Mouse (Mus musculus) lung, postnatal 0 days (tissue): ENCODE results near the gene Igf2bp3. TPM values are rescaled to one million over a fixed set of nuclear protein-coding genes. Genes with fewer than 3 reads are reported as not detected.

Source experiments
- ATAC-seq: fragments of 200-750 bp; cut with Nextera tagmentation; 2 replicates; pipeline ENCODE4 v1.8.0; 2017; ENCODE audit warnings: moderate library complexity
- DNase-seq: peaks from one replicate; pipeline ENCODE4 v3.0.0-alpha.2; 2016; ENCODE audit warnings: low spot score
- H3K27ac ChIP-seq: fragments of 300-500 bp; sonication (generic); 2 replicates; pipeline ENCODE4 v1.5.1; 2014; ENCODE audit warnings: antibody characterized with exemption, mild to moderate bottlenecking, low read length, mixed read lengths
- H3K27me3 ChIP-seq: fragments of 300-500 bp; sonication (generic); replicated peaks from 2 replicates; pipeline ENCODE4 v1.6.1; 2014; ENCODE audit warnings: low read length, mixed read lengths; ENCODE audit not compliant: insufficient read depth
- H3K36me3 ChIP-seq: fragments of 300-500 bp; sonication (generic); 2 replicates; pipeline ENCODE4 v1.6.1; 2014; ENCODE audit warnings: low read length, mixed read lengths; ENCODE audit not compliant: insufficient read depth
- H3K4me1 ChIP-seq: fragments of 300-500 bp; sonication (generic); 2 replicates; pipeline ENCODE4 v1.6.1; 2014; ENCODE audit warnings: antibody characterized with exemption, low read depth, low read length, mixed read lengths; ENCODE audit not compliant: insufficient read depth
- H3K4me2 ChIP-seq: fragments of 300-500 bp; sonication (generic); replicated peaks from 2 replicates; pipeline ENCODE4 v1.6.1; 2014; ENCODE audit warnings: low read depth, mild to moderate bottlenecking, low read length, moderate library complexity, mixed read lengths
- H3K4me3 ChIP-seq: fragments of 300-500 bp; sonication (generic); 2 replicates; pipeline ENCODE4 v1.5.1; 2014; ENCODE audit warnings: low read depth, low read length
- H3K9ac ChIP-seq: fragments of 300-500 bp; sonication (generic); replicated peaks from 2 replicates; pipeline ENCODE4 v1.6.1; 2014; ENCODE audit warnings: low read depth, mild to moderate bottlenecking
- H3K9me3 ChIP-seq: fragments of 300-500 bp; sonication (generic); 2 replicates; pipeline ENCODE4 v1.6.1; 2016; ENCODE audit warnings: low read length, mixed read lengths
- CTCF ChIP-seq: IDR thresholded peaks from 2 replicates; pipeline ENCODE4 v1.5.1; 2016; ENCODE audit warnings: antibody characterized with exemption, mild to moderate bottlenecking
- EP300 ChIP-seq: IDR thresholded peaks from 2 replicates; pipeline ENCODE4 v1.6.1; 2016; ENCODE audit warnings: antibody characterized with exemption, mild to moderate bottlenecking, control low read depth
- WGBS: fragments of 180-500 bp; shearing (Covaris S2); extraction: QIAGEN DNeasy Blood & Tissue Kit; methylation state at CpG from one replicate; pipeline ENCODE4 v1.1.7; 2014; 5-methylcytosine and 5-hydroxymethylcytosine counted together
- polyA plus RNA-seq: library from polyadenylated mRNA; unstranded; fragments of >200 nt; fragmentation: Nextera tagmentation; extraction: Ambion mirVana; gene quantifications from 2 replicates; pipeline ENCODE4 v1.2.1, GENCODE M21; 2015

Igf2bp3 gene
- polyA plus RNA-seq, 1 experiment from 2014 or later, result 23.7 TPM

GRCm38 (mm10) chr6:49057053-49058021 is 157.4 kb downstream of the Igf2bp3 start:
- ATAC-seq (peak; percentile 60), DNase-seq (peak; percentile 86)
- Histone ChIP-seq H3K9me3 (no peaks in the 10 kb centered on the region), H3K4me3 (no peak overlapping the region), H3K9ac (no peak overlapping the region), H3K27ac (no peak overlapping the region), H3K27me3 (no peaks in the 10 kb centered on the region), H3K4me1 (no peaks in the 10 kb centered on the region), H3K36me3 (no peaks in the 10 kb centered on the region), H3K4me2 (no peak overlapping the region)
- WGBS, result 32% methylated on average over 8 of the region's 8 CpGs
- TF ChIP-seq EP300, result no peak
- TF ChIP-seq CTCF, result peak; percentile 92

- DNase-seq (no peak), ATAC-seq (no peak)
- WGBS, result 76% methylated on average over 9 of the region's 9 CpGs
- Histone ChIP-seq H3K4me3 (no peak overlapping the region), H3K4me2 (no peak overlapping the region), H3K27ac (no peak overlapping the region), H3K9ac (no peak overlapping the region), H3K36me3 (no peaks in the 10 kb centered on the region), H3K9me3 (no peaks in the 10 kb centered on the region), H3K4me1 (no peaks in the 10 kb centered on the region), H3K27me3 (no peaks in the 10 kb centered on the region)
- TF ChIP-seq CTCF (no peak), EP300 (no peak)
Measured at GRCm38 (mm10) chr6:49056009-49056408, 158.7 kb downstream of the Igf2bp3 start.

GRCm38 (mm10) chr6:49055256-49055733 is 159.5 kb downstream of the Igf2bp3 start:
- no peak for ATAC-seq

GRCm38 (mm10) chr6:49052191-49052590 is 162.6 kb downstream of the Igf2bp3 start:
- H3K9me3 ChIP-seq, result no peaks in the 10 kb centered on the region
- ATAC-seq, result no peak
- no peak overlapping the region for H3K27ac ChIP-seq
- TF ChIP-seq CTCF (no peak), EP300 (no peak)
- H3K36me3 ChIP-seq, result no peaks in the 10 kb centered on the region
- no peak overlapping the region for H3K4me3 ChIP-seq
- H3K9ac ChIP-seq, result no peak overlapping the region
- no peaks in the 10 kb centered on the region for H3K4me1 ChIP-seq
- WGBS, result 49% methylated on average over 5 of the region's 5 CpGs
- no peak for DNase-seq
- no peaks in the 10 kb centered on the region for H3K27me3 ChIP-seq
- no peak overlapping the region for H3K4me2 ChIP-seq

More at GRCm38 (mm10) chr6:49055256-49055733, 159.5 kb downstream of the Igf2bp3 start:
- H3K27ac ChIP-seq, result no peak overlapping the region
- no peak overlapping the region for H3K9ac ChIP-seq
- H3K36me3 ChIP-seq, result no peaks in the 10 kb centered on the region
- H3K4me3 ChIP-seq, result no peak overlapping the region
- no peaks in the 10 kb centered on the region for H3K9me3 ChIP-seq
- no peaks in the 10 kb centered on the region for H3K4me1 ChIP-seq
- no peak for DNase-seq
- no peaks in the 10 kb centered on the region for H3K27me3 ChIP-seq
- 36% methylated on average over 7 of the region's 7 CpGs for WGBS
- H3K4me2 ChIP-seq, result no peak overlapping the region
- TF ChIP-seq CTCF, result no peak
- no peak for TF ChIP-seq EP300

GRCm38 (mm10) chr6:49050677-49051410 is 163.9 kb downstream of the Igf2bp3 start:
- ATAC-seq (no peak), DNase-seq (no peak)
- Histone ChIP-seq H3K4me3 (no peak overlapping the region), H3K27me3 (no peaks in the 10 kb centered on the region), H3K27ac (no peak overlapping the region), H3K9ac (no peak overlapping the region), H3K4me2 (no peak overlapping the region), H3K4me1 (no peaks in the 10 kb centered on the region), H3K9me3 (no peaks in the 10 kb centered on the region), H3K36me3 (no peaks in the 10 kb centered on the region)
- whole genome bisulfite sequencing, result 75% methylated on average over 11 of the region's 11 CpGs
- TF ChIP-seq EP300 (no peak), CTCF (no peak)

- TF ChIP-seq EP300 (no peak), CTCF (no peak)
- DNase-seq (no peak), ATAC-seq (no peak)
- Histone ChIP-seq H3K9ac (no peak overlapping the region), H3K27me3 (no peaks in the 10 kb centered on the region), H3K4me3 (no peak overlapping the region), H3K4me1 (no peaks in the 10 kb centered on the region), H3K4me2 (no peak overlapping the region), H3K27ac (no peak overlapping the region), H3K36me3 (no peaks in the 10 kb centered on the region), H3K9me3 (no peaks in the 10 kb centered on the region)
- WGBS, result 85% methylated on average over 10 of the region's 10 CpGs
Measured at GRCm38 (mm10) chr6:49048395-49048794, 166.4 kb downstream of the Igf2bp3 start.
